ENCODE assay signal across 16 mouse cellular contexts in the genomic region with DNA sequence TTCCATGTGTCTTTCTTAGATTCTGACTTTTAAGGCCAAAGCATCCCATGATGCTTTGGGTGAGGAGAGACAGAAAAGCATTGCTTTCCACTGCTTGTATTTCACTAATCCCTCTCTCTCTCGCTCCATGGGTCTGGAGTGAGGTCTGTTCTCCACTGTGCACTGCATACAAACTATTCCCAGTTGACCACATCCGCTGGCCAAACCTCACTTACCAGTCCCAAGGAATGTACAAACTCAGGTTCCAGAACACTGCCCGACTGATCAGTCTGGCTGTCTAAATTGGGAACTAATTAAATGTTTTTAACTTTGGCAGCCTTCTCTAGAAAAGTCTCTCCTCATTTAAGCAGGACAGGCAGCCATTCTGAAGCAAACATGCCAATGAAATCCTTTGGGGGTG.
"Had no signal": no experiment of that assay in that cellular context is flagged by ENCODE, and none has a peak within 500 bp of the region (broad histone marks: within the 10 kb centered on the region; RNA-seq: fewer than 3 reads in every experiment).

No protein-coding gene starts in this region.

- H3K27ac ChIP-seq: macrophage; midbrain, embryonic 13.5 days; midbrain, embryonic 15.5 days; neural tube, embryonic 12.5 days had no signal

- H3K4me3 ChIP-seq: megakaryocyte, embryonic 14.5 days; midbrain, embryonic 13.5 days; midbrain, embryonic 15.5 days; neural tube, embryonic 12.5 days had no signal

- H3K27me3 ChIP-seq: megakaryocyte, embryonic 14.5 days; midbrain, embryonic 13.5 days; midbrain, embryonic 15.5 days; neural tube, embryonic 12.5 days had no signal

- DNase-seq: lung, adult 18-20 months; lung, embryonic 14.5 days; lung, postnatal 10 days; retina, postnatal 1 day; right cerebral cortex, adult 18-20 months; right cerebral cortex, postnatal 25 days; right cerebral cortex, postnatal 4 days; spleen, adult 18-20 months; thymus, adult 18-20 months; thymus, postnatal 14 days; thymus, postnatal 36 days had no signal

- H3K4me1 ChIP-seq: megakaryocyte, embryonic 14.5 days; midbrain, embryonic 13.5 days; midbrain, embryonic 15.5 days; neural tube, embryonic 12.5 days had no signal

- ATAC-seq: midbrain, embryonic 13.5 days; midbrain, embryonic 15.5 days had no signal

- H3K36me3 ChIP-seq: midbrain, embryonic 13.5 days; midbrain, embryonic 15.5 days; neural tube, embryonic 12.5 days had no signal

- H3K9ac ChIP-seq: lung, embryonic 14.5 days; midbrain, embryonic 13.5 days; midbrain, embryonic 15.5 days; neural tube, embryonic 12.5 days had no signal
